Mouse (Mus musculus) bone marrow, adult 2 months (tissue): ENCODE results near the gene Mta2.

Experiments
- CTCF ChIP-seq: fragments of 200-500 bp; IDR thresholded peaks from 2 replicates; pipeline ENCODE4 v1.5.1; 2011; ENCODE audit warnings: low read length, control low read depth; ENCODE audit not compliant: control insufficient read depth, insufficient read depth
- POLR2A ChIP-seq: fragments of 200-500 bp; IDR thresholded peaks from 2 replicates; pipeline ENCODE4 v1.6.1; 2011; ENCODE audit warnings: low read depth, mild to moderate bottlenecking, control low read depth, low read length, borderline replicate concordance; ENCODE audit not compliant: control insufficient read depth

DNA sequence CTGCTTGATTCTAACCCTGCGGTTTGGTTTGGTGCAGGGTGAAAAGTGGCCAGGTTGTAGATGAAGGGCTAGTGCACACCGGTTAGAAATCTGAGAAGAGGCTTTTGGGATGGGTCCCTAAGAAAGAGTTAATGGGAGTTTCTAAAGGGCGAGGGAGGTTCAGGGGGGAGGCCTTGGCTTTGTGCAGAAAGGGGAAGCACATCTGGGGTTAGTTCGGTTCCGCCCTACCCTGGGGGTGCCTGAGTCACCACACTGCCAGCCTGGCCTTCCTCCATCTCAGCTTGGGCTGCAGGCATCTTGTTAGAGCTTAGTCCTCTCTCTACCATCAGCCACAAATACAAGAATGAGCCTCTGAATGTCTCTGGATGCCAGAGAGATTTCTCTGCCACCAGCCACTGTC lies 39.1 kb downstream of the Mta2 start:
- TF ChIP-seq CTCF (no peak), POLR2A (no peak; the same call in 1 of the 2 replicates)
